Mouse (Mus musculus): Measurements from ENCODE around the gene Cd8a.

- TF ChIP-seq CTCF (IDR thresholded peaks at IDR 0.05; ENCODE audit: low read depth) (no peak), EP300 (IDR thresholded peaks at IDR 0.05; ENCODE audit: low read depth) (no peak)
Observed at GRCm38 (mm10) chr6:71324816-71325215, 48.4 kb upstream of the Cd8a start.
